Mouse (Mus musculus): ENCODE measurements around the gene Gm28053.
A peak's percentile ranks its signal among the peaks of the same experiment; 100 is the strongest.

Gm28053 gene

DNA sequence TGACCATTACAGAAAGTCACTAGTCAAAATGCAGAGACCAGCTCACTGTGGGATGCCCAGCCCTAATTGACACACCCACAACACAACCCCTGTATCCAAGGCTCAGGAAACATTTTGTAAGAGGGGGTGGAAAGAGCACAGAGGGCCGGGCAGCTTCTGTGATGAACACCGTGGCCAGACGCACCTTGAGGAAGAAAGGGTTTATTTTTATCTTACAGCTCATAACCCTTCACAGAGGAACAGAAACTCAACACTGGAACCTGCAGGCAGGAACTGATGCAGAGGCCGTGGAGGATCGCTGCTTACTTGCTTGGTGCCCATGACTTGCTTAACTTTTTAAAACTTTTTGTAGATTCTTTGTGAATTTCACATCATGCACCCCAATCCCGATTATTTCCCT, 25.4 kb upstream of the Gm28053 start:
- no peak for DNase-seq (ENCODE audit: low spot score)

- no peak for DNase-seq (ENCODE audit: low spot score)
Observed at GRCm38 (mm10) chr6:48696830-48697554, 21.4 kb upstream of the Gm28053 start.

DNA sequence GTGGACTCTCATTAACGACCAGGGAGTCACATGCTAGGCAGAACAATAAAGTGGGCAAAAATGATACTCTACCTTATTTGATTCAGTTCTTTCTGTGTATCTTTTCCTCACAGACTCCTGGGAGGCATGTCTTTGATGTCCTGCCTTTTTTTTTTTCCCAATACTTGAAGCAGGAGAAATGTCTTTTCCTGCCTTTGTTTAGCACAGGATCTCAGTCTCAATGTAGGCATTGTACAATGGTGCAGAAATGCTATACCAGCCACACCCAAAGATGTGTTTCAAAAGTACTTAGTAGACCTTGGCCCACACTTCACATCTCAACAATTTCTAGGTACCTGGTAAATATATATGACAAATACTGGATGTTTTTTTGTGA, 20.9 kb upstream of the Gm28053 start:
- DNase-seq (ENCODE audit: low spot score) = no peak

- no peak for DNase-seq (ENCODE audit: low spot score)
Observed at GRCm38 (mm10) chr6:48698066-48698856, 20.1 kb upstream of the Gm28053 start.

DNA sequence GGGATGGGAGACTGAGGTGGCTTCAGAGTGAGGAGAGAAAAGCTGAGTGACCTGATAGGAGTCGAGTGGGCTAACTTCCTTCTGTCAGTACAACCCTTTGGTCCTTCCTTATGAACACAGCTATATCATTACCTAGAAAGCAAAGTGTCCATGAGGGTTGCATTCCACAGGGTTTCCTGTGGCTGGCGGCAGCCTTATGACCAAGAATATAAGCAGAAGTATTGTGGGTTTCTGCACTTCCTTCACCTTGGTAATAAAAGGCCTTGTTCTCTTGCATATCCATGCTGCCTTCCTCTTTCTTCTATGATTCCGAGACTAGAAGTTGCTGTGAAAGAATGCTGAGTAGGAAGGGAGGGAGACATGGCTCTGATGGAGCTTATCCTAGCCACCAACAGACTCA, 19.5 kb upstream of the Gm28053 start:
- no peak for DNase-seq (ENCODE audit: low spot score)

GRCm38 (mm10) chr6:48700251-48701075, 17.9 kb upstream of the Gm28053 start:
- DNase-seq (ENCODE audit: low spot score) = peak; percentile 38

DNA sequence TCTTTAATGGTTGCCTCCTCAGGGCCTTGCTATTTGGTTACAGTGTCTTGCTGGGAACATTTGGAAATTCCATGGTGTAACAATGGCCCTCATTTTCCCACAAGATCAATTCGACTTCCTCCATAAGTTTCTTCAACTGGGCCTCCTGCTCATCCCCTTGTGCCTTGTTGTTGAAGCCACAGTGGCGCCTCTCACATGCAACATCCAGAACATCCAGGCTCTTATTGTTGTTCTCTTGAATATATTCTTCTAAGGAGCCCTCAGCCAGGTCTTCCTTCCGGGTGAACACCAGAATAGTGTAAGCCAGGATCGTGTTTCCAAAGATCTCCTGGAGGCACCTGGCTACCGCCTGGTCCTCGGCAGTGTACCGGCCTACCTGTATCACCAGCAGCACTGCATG, 16.3 kb upstream of the Gm28053 start:
- DNase-seq (ENCODE audit: low spot score) = no peak

DNA sequence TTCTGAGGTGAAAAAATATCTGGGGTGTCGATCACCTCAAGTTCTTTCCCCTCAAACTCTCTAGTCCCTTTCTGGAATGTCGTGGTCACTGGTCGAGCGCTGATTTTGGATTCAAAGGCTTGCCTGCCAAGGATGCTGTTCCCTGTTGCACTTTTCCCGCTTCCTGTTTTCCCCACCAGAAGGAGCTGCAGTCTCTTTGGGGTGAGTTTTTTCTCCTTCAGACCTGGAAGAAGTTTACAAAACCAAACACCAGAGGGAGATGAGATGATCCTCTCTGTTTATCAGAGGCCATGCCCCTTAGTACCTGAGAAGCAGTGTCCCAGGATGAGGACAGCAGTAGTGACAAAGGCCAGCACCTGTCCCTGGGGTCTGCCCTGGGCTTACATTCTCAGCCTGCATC, 15.8 kb upstream of the Gm28053 start:
- no peak for DNase-seq (ENCODE audit: low spot score)

- DNase-seq (ENCODE audit: low spot score) = no peak
Observed at GRCm38 (mm10) chr6:48704146-48704545, 14.3 kb upstream of the Gm28053 start.

DNA sequence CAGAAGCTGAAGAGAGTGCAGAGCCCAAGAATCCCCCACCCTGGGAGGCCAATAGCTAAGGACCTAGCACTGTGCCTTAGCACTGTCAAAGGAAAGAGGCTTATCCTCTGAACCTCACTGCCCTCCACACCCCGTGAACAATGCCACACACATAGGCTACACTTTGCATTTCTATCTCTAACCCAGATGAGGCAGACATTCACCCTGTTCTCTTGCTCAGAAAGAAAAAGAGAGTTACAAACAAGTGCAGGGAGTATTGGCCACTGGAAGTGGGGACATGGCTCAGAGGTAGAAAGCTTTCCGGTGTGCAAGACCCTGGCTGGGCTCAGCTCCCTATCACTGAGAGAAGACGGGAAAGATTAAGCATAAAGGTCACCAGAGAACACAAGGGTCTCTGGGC, 12.3 kb upstream of the Gm28053 start:
- DNase-seq (ENCODE audit: low spot score) = no peak

GRCm38 (mm10) chr6:48720326-48720725, 1.9 kb downstream of the Gm28053 start:
- no peak for DNase-seq (ENCODE audit: low spot score)

- DNase-seq (ENCODE audit: low spot score) = no peak
Observed at GRCm38 (mm10) chr6:48723468-48723867, 5.1 kb downstream of the Gm28053 start.

- DNase-seq (ENCODE audit: low spot score) = no peak
Observed at GRCm38 (mm10) chr6:48725476-48725875, 7.1 kb downstream of the Gm28053 start.

DNA sequence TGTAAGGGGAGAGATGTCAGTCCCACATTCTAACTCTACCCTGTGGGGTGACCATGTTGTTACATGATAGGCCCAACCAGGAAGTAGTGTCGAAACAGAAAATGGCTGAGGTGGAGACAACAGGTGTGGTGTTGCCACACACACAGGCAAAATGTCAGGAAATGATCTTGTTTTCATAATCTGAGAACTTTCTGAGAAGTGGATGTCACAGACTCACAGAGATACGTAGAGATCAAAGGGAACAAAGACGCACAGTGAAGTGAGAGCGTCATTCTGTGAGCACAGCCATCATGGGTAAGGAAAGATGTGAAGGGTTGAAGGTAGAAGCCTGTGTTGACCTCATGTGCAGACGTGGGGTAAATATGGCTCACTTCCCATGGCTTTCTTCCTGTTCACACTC, 9.4 kb downstream of the Gm28053 start:
- DNase-seq (ENCODE audit: low spot score) = no peak

- DNase-seq (ENCODE audit: low spot score) = no peak
Observed at GRCm38 (mm10) chr6:48732864-48733304, 14.5 kb downstream of the Gm28053 start.

DNA sequence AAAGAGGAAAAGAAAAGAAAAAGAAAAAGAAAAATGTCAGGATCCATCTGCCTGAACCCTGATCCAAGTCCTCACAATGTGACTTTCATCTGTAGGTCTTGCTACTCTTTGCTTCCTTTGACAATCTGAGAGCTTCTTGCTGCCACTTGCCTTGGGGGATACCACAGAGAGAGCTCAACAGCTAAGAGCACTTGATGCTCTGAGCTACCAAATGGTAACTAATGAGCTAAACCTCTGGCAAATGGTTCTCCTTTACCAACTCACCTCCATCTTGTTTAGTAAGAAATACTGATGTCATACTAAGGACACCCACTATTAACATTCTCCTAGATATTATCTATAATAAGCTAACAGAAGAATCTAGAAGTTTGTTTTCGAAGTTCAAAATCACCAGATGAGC, 15.3 kb downstream of the Gm28053 start:
- no peak for DNase-seq (ENCODE audit: low spot score)

GRCm38 (mm10) chr6:48737053-48737452, 18.6 kb downstream of the Gm28053 start:
- no peak for DNase-seq (ENCODE audit: low spot score)

DNA sequence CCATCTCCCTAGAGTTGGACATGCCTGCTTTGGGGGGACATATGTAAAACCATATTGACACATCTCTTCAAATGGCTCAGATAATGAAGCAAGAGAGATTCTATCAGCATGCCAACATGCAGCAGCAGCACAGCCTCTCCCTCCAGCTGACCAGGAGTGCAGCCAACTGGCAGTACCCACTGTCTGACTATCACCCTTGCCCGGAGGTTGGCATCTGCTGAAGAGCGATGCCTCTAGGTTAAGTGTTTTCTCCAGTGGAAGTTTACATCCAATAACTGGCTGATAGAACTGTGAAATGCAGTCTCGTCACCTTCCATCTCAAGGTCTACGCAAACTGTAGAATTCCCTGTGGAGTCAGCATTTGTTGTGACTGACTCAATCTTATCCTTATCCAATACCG, 19.3 kb downstream of the Gm28053 start:
- DNase-seq (ENCODE audit: low spot score) = no peak

DNA sequence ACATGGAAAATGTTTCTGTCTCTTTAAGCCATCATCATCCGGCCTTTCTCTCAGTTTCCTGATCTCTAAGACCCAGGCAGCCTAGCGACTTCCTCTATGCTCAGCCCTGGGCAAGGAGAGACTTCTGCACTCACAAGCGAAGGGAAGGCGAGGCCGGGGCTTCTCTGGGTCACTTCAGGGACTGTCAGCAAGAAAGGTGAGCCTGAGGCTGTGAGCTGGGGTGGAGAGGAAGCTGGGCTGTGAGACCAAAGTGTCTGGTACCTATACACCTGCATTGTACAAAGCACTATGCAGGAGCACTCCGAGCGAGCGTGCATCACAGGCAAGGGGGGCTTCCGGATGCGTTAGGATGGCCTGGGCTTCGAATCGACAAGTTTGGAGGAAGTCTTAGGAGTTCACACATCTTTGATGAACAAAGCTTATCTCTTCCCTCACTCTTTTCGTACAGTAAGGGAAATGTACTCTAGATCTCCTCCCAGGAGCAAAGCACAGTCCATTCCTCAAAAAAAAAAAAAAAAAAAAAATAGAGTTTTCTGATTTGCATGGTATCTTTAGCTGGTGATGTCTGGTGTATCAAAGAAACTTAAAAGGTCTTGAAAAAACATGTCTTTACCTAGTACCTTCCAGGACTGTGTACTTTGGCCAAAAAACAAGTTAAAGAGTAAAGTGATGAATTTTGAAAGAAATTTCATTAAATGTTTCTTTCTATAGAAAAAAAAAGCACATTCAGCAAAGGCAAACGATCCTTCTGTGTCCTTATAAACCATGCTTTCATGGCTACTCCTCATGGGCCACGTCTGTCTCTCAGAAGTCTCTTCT, 20.8 kb downstream of the Gm28053 start, which contains the start of gene Gimap1:
Gene Gimap1 (plus strand): TSS at position 94 of the 819 bp plus-strand sequence.
- DNase-seq (ENCODE audit: low spot score) = no peak

- no peak for DNase-seq (ENCODE audit: low spot score)
Observed at GRCm38 (mm10) chr6:48739780-48740055, 21.3 kb downstream of the Gm28053 start.

- no peak for DNase-seq (ENCODE audit: low spot score)
Observed at GRCm38 (mm10) chr6:48740501-48741169, 22.2 kb downstream of the Gm28053 start.

All from embryo, embryonic 10 days (tissue).